Mouse (Mus musculus) liver, adult 2 months (tissue): ENCODE data around the gene Rpl6.

Experiments
- CTCF ChIP-seq: fragments of 200-500 bp; IDR thresholded peaks from 2 replicates; pipeline ENCODE4 v1.5.1; 2011; ENCODE audit warnings: low read depth, low read length, control low read depth
- POLR2A ChIP-seq: fragments of 200-500 bp; IDR thresholded peaks from 2 replicates; pipeline ENCODE4 v1.6.1; 2011; ENCODE audit warnings: low read length, control low read depth; ENCODE audit not compliant: insufficient read depth; ENCODE audit errors: extremely low read depth

DNA sequence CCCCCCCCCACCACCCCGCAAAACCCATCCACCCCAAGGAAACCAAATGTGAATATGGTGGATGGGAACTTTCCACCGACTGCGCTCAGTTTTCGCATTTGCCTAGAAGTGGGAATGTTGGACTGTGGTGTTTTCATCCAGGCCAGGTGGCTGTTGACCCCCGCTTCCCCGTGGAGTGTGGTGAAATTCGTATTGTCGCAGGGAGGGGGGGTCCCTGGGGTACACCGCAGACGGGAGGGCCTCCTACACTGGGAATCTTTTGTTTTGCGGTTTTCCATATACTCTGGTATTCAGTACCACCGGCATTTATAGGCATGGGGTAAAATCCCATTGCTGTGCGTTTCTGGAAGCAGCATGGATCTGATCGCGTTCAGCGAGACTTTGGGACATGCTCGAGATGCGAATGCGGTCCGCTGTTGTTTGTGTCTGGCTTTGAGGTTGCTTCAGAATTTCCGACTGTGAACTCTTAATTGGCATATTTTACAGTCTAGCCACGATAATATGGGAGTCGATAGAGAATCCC is 17.1 kb downstream of the Rpl6 start:
- no peak for TF ChIP-seq POLR2A
- TF ChIP-seq CTCF, result no peak
